Mouse (Mus musculus): Measurements from ENCODE around the gene Pcdh7.

The Pcdh7 gene

GRCm38 (mm10) chr5:57797951-57798670 lies 80.3 kb downstream of the Pcdh7 start:
- no peak for DNase-seq (ENCODE audit: low spot score in 2 of 2)

GRCm38 (mm10) chr5:57803108-57803507 lies 85.3 kb downstream of the Pcdh7 start:
- DNase-seq (ENCODE audit: low spot score in 2 of 2): no peak

- no peak for DNase-seq (ENCODE audit: low spot score in 2 of 2)
Observed at GRCm38 (mm10) chr5:57803890-57804289, 86.1 kb downstream of the Pcdh7 start.

- no peak for DNase-seq (ENCODE audit: low spot score in 2 of 2)
Observed at GRCm38 (mm10) chr5:57807350-57807749, 89.6 kb downstream of the Pcdh7 start.

GRCm38 (mm10) chr5:57810641-57811040 lies 92.9 kb downstream of the Pcdh7 start:
- no peak for DNase-seq (ENCODE audit: low spot score in 2 of 2)

GRCm38 (mm10) chr5:57815964-57816589 lies 98.3 kb downstream of the Pcdh7 start:
- DNase-seq (ENCODE audit: low spot score in 2 of 2): no peak

GRCm38 (mm10) chr5:57819788-57820187 lies 102.0 kb downstream of the Pcdh7 start:
- no peak for DNase-seq (ENCODE audit: low spot score in 2 of 2)

GRCm38 (mm10) chr5:57821099-57821498 lies 103.3 kb downstream of the Pcdh7 start:
- DNase-seq (ENCODE audit: low spot score in 2 of 2): no peak

GRCm38 (mm10) chr5:57828437-57828836 lies 110.7 kb downstream of the Pcdh7 start:
- DNase-seq (ENCODE audit: low spot score in 2 of 2): no peak

- DNase-seq (ENCODE audit: low spot score in 2 of 2): no peak
Observed at GRCm38 (mm10) chr5:57837150-57837549, 119.4 kb downstream of the Pcdh7 start.

GRCm38 (mm10) chr5:57841357-57842119 lies 123.8 kb downstream of the Pcdh7 start:
- DNase-seq (ENCODE audit: low spot score in 2 of 2): no peak

GRCm38 (mm10) chr5:57847500-57847899 lies 129.7 kb downstream of the Pcdh7 start:
- no peak for DNase-seq (ENCODE audit: low spot score in 2 of 2)

GRCm38 (mm10) chr5:57850111-57850510 lies 132.3 kb downstream of the Pcdh7 start:
- DNase-seq (ENCODE audit: low spot score in 2 of 2): no peak

GRCm38 (mm10) chr5:57857316-57857715 lies 139.5 kb downstream of the Pcdh7 start:
- DNase-seq (ENCODE audit: low spot score in 2 of 2): no peak

- DNase-seq (ENCODE audit: low spot score in 2 of 2): no peak
Observed at GRCm38 (mm10) chr5:57864254-57864653, 146.5 kb downstream of the Pcdh7 start.

GRCm38 (mm10) chr5:57865256-57865655 lies 147.5 kb downstream of the Pcdh7 start:
- DNase-seq (ENCODE audit: low spot score in 2 of 2): no peak

- DNase-seq (ENCODE audit: low spot score in 2 of 2): no peak
Observed at GRCm38 (mm10) chr5:57866097-57866496, 148.3 kb downstream of the Pcdh7 start.

GRCm38 (mm10) chr5:57867906-57868305 lies 150.1 kb downstream of the Pcdh7 start:
- DNase-seq (ENCODE audit: low spot score in 2 of 2): no peak

- no peak for DNase-seq (ENCODE audit: low spot score in 2 of 2)
Observed at GRCm38 (mm10) chr5:57868702-57869101, 150.9 kb downstream of the Pcdh7 start.

GRCm38 (mm10) chr5:57870727-57871126 lies 153.0 kb downstream of the Pcdh7 start:
- DNase-seq (ENCODE audit: low spot score in 2 of 2): no peak

- no peak for DNase-seq (ENCODE audit: low spot score in 2 of 2)
Observed at GRCm38 (mm10) chr5:57884982-57885381, 167.2 kb downstream of the Pcdh7 start.

- DNase-seq (ENCODE audit: low spot score in 2 of 2): peak; percentile 1 to 8
Observed at GRCm38 (mm10) chr5:57899018-57899614, 181.3 kb downstream of the Pcdh7 start.
